Mouse (Mus musculus) forebrain, postnatal 0 days (tissue): Measurements from ENCODE around the gene 2010111I01Rik. TPM values are rescaled to one million over a fixed set of nuclear protein-coding genes. Genes with fewer than 3 reads are reported as not detected.
A peak's percentile ranks its signal among the peaks of the same experiment; 100 is the strongest.

Experiments
- ATAC-seq: fragments of 200-750 bp; cut with Nextera tagmentation; 2 replicates; pipeline ENCODE4 v1.8.0; 2017; ENCODE audit warnings: mild to moderate bottlenecking, moderate library complexity
- DNase-seq: peaks from one replicate; pipeline ENCODE4 v3.0.0-alpha.2; 2015
- H3K27ac ChIP-seq: fragments of 300-500 bp; sonication (generic); 2 replicates; pipeline ENCODE4 v1.5.1; 2014; ENCODE audit warnings: low read depth, mild to moderate bottlenecking, antibody characterized with exemption, low read length, moderate library complexity, mixed read lengths
- H3K27me3 ChIP-seq: fragments of 300-500 bp; sonication (generic); 2 replicates; pipeline ENCODE4 v1.6.1; 2014; ENCODE audit warnings: mild to moderate bottlenecking, low read length, mixed read lengths; ENCODE audit not compliant: insufficient read depth
- H3K36me3 ChIP-seq: fragments of 300-500 bp; sonication (generic); 2 replicates; pipeline ENCODE4 v1.6.1; 2014; ENCODE audit warnings: mild to moderate bottlenecking, moderate library complexity; ENCODE audit not compliant: insufficient read depth
- H3K4me1 ChIP-seq: fragments of 300-500 bp; sonication (generic); 2 replicates; pipeline ENCODE4 v1.6.1; 2014; ENCODE audit warnings: antibody characterized with exemption; ENCODE audit not compliant: insufficient read depth
- H3K4me2 ChIP-seq: fragments of 300-500 bp; sonication (generic); 2 replicates; pipeline ENCODE4 v1.6.1; 2014; ENCODE audit warnings: low read depth, mild to moderate bottlenecking, moderate library complexity
- H3K4me3 ChIP-seq: fragments of 300-500 bp; sonication (generic); 2 replicates; pipeline ENCODE4 v1.5.1; 2014; ENCODE audit warnings: low read depth, low read length, mixed read lengths
- H3K9ac ChIP-seq: fragments of 300-500 bp; sonication (generic); 2 replicates; pipeline ENCODE4 v1.6.1; 2014; ENCODE audit warnings: mild to moderate bottlenecking
- H3K9me3 ChIP-seq: fragments of 300-500 bp; sonication (generic); 2 replicates; pipeline ENCODE4 v1.6.1; 2016; ENCODE audit warnings: low read length
- CTCF ChIP-seq: sonication (generic); IDR thresholded peaks from 2 replicates; pipeline ENCODE4 v1.5.1; 2016; ENCODE audit warnings: antibody characterized with exemption, control low read depth, low read depth
- WGBS: fragments of 180-500 bp; shearing (Covaris S2); extraction: QIAGEN DNeasy Blood & Tissue Kit; methylation state at CpG from one replicate; pipeline ENCODE4 v1.1.7; 2014; 5-methylcytosine and 5-hydroxymethylcytosine counted together
- polyA plus RNA-seq: library from polyadenylated mRNA; unstranded; fragments of >200 nt; fragmentation: Nextera tagmentation; extraction: Ambion mirVana; gene quantifications from 2 replicates; pipeline ENCODE4 v1.2.1, GENCODE M21; 2015
- total RNA-seq: library from RNA; depleted of rRNA; stranded (reverse); fragments of >200 nt; gene quantifications from 2 replicates; pipeline ENCODE4 v1.2.3, GENCODE M21; 2014

Gene 2010111I01Rik
- total and polyA plus RNA-seq, 2 experiments from 2014 or later = 20.3 to 47.8 TPM

GRCm38 (mm10) chr13:63023243-63024217 lies 58.8 kb downstream of the 2010111I01Rik start:
- Histone ChIP-seq H3K36me3 (no peaks in the 10 kb centered on the region), H3K27me3 (no peaks in the 10 kb centered on the region), H3K27ac (no peak overlapping the region), H3K4me2 (no peak overlapping the region), H3K4me1 (no peaks in the 10 kb centered on the region), H3K4me3 (no peak overlapping the region), H3K9ac (no peak overlapping the region), H3K9me3 (no peaks in the 10 kb centered on the region)
- no peak for TF ChIP-seq CTCF
- DNase-seq (no peak), ATAC-seq (no peak)
- 75% methylated on average over 7 of the region's 7 CpGs for whole genome bisulfite sequencing

- H3K4me2 ChIP-seq = no peak overlapping the region
- no peaks in the 10 kb centered on the region for H3K9me3 ChIP-seq
- no peaks in the 10 kb centered on the region for H3K36me3 ChIP-seq
- H3K4me3 ChIP-seq = no peak overlapping the region
- no peak for TF ChIP-seq CTCF
- no peaks in the 10 kb centered on the region for H3K27me3 ChIP-seq
- no peak overlapping the region for H3K27ac ChIP-seq
- ATAC-seq (no peak), DNase-seq (no peak)
- no peak overlapping the region for H3K9ac ChIP-seq
- H3K4me1 ChIP-seq = no peaks in the 10 kb centered on the region
- WGBS = 67% methylated on average over 1 of the region's 1 CpGs
Measured at GRCm38 (mm10) chr13:63030023-63030422, 65.3 kb downstream of the 2010111I01Rik start.

GRCm38 (mm10) chr13:63031244-63031643 lies 66.6 kb downstream of the 2010111I01Rik start:
- Histone ChIP-seq H3K27ac (no peak overlapping the region), H3K9ac (no peak overlapping the region), H3K36me3 (no peaks in the 10 kb centered on the region), H3K4me1 (no peaks in the 10 kb centered on the region), H3K4me2 (no peak overlapping the region), H3K9me3 (no peaks in the 10 kb centered on the region), H3K27me3 (no peaks in the 10 kb centered on the region), H3K4me3 (no peak overlapping the region)
- DNase-seq (no peak), ATAC-seq (no peak)
- 78% methylated on average over 1 of the region's 1 CpGs for WGBS
- no peak for TF ChIP-seq CTCF

- H3K4me2 ChIP-seq = no peak overlapping the region
- no peak for DNase-seq
- 51% methylated on average over 5 of the region's 5 CpGs for WGBS
- H3K27me3 ChIP-seq = no peaks in the 10 kb centered on the region
- no peaks in the 10 kb centered on the region for H3K36me3 ChIP-seq
- no peak for TF ChIP-seq CTCF
- no peak overlapping the region for H3K4me3 ChIP-seq
- H3K9me3 ChIP-seq = no peaks in the 10 kb centered on the region
- H3K4me1 ChIP-seq = no peaks in the 10 kb centered on the region
- H3K27ac ChIP-seq = 0 out of 2 replicates have a peak overlapping the region, but pooled peaks have one; percentile 9
- ATAC-seq = peak; percentile 14; the same call in 1 of the 2 replicates
- H3K9ac ChIP-seq = no peak overlapping the region
Measured at GRCm38 (mm10) chr13:63032304-63032830, 67.7 kb downstream of the 2010111I01Rik start.

- Histone ChIP-seq H3K4me3 (no peak overlapping the region), H3K36me3 (no peaks in the 10 kb centered on the region), H3K4me2 (no peak overlapping the region), H3K4me1 (no peaks in the 10 kb centered on the region), H3K9ac (no peak overlapping the region), H3K9me3 (no peaks in the 10 kb centered on the region), H3K27me3 (no peaks in the 10 kb centered on the region), H3K27ac (no peak overlapping the region)
- TF ChIP-seq CTCF = no peak
- ATAC-seq (peak; percentile 88), DNase-seq (peak; percentile 76)
- 27% methylated on average over 8 of the region's 8 CpGs for WGBS
Measured at GRCm38 (mm10) chr13:63032958-63033357, 68.3 kb downstream of the 2010111I01Rik start.

GRCm38 (mm10) chr13:63033364-63033763 lies 68.7 kb downstream of the 2010111I01Rik start:
- Histone ChIP-seq H3K9ac (no peak overlapping the region), H3K27ac (no peak overlapping the region), H3K9me3 (no peaks in the 10 kb centered on the region), H3K4me3 (no peak overlapping the region), H3K4me2 (no peak overlapping the region), H3K36me3 (no peaks in the 10 kb centered on the region), H3K4me1 (no peaks in the 10 kb centered on the region), H3K27me3 (no peaks in the 10 kb centered on the region)
- ATAC-seq (0 out of 2 replicates have a peak, but pooled peaks have one; percentile 9), DNase-seq (no peak)
- TF ChIP-seq CTCF = no peak
- 85% methylated on average over 2 of the region's 2 CpGs for WGBS

GRCm38 (mm10) chr13:63034666-63035065 lies 70.0 kb downstream of the 2010111I01Rik start:
- H3K9ac ChIP-seq = no peak overlapping the region
- H3K4me1 ChIP-seq = no peaks in the 10 kb centered on the region
- TF ChIP-seq CTCF = no peak
- H3K36me3 ChIP-seq = no peaks in the 10 kb centered on the region
- DNase-seq (no peak), ATAC-seq (no peak)
- WGBS = 57% methylated on average over 4 of the region's 4 CpGs
- H3K27ac ChIP-seq = no peak overlapping the region
- no peaks in the 10 kb centered on the region for H3K9me3 ChIP-seq
- no peaks in the 10 kb centered on the region for H3K27me3 ChIP-seq
- no peak overlapping the region for H3K4me2 ChIP-seq
- no peak overlapping the region for H3K4me3 ChIP-seq
